Mouse (Mus musculus): ENCODE data around the gene Rangap1. TPM values are rescaled to one million over a fixed set of nuclear protein-coding genes. Genes with fewer than 3 reads are reported as not detected.
A peak's percentile ranks its signal among the peaks of the same experiment; 100 is the strongest.

Rangap1 gene
- polyA plus RNA-seq, 1 experiment from 2014 or later: 73.7 TPM

DNA sequence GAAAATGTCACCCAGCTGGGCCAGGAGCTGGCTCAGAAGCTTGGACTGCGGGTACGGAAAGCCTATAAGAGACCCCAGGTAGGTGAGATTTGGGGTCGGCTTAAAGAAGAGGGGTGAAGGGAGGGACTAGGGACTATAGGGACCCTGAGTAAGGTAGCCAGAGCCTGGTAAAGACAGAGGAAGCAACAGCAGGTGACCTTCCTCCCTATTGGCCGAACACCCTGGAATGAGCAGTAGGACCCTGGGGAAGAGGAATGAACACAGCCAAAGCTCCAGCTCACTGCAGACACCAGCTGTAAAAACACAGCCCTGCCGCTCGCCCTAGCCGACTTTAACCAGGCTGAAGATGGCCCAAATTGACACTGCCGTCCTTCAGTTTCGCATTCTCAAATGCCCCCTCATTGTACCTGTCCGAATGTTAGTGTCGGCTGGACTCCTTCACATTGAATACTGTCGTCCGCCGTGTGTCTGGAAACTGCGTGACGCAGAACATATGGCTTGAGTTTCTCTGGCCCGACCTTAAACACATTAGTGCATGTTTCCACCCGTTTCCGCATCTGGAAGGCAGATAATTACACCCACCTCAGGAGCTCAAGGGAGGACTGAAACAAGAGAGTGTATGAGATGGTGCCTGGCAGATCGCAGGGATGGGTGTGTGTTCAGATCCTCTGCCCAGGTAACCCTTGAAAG, 27.2 kb upstream of the Rangap1 start:
- peak overlapping the region; percentile 70 for H3K27ac ChIP-seq (replicated peaks; ENCODE audit: low read depth, low read length)
- H3K4me2 ChIP-seq (ENCODE audit: low read depth, low read length): no peak overlapping the region
- WGBS: 36% methylated on average over 20 of the region's 20 CpGs
- H3K27me3 ChIP-seq (replicated peaks; ENCODE audit: control insufficient read depth, insufficient read depth, low read length): no peaks in the 10 kb centered on the region
- peaks cover 86% of the 10 kb centered on the region for H3K36me3 ChIP-seq (ENCODE audit: control insufficient read depth, insufficient read depth, low read length)
- peaks cover 4% of the 10 kb centered on the region; the same call in 1 of the 2 replicates for H3K4me1 ChIP-seq (ENCODE audit: control insufficient read depth, insufficient read depth, low read length)
- ATAC-seq (ENCODE audit: low read depth) (no peak), DNase-seq (ENCODE audit: low spot score) (peak; percentile 59)
- 0 out of 2 replicates have a peak overlapping the region, but pooled peaks have one; percentile 30 for H3K9ac ChIP-seq (ENCODE audit: low read depth, low read length)
- no peaks in the 10 kb centered on the region for H3K9me3 ChIP-seq (ENCODE audit: control insufficient read depth, low read length)
- no peak overlapping the region for H3K4me3 ChIP-seq (ENCODE audit: low read depth, low read length)

DNA sequence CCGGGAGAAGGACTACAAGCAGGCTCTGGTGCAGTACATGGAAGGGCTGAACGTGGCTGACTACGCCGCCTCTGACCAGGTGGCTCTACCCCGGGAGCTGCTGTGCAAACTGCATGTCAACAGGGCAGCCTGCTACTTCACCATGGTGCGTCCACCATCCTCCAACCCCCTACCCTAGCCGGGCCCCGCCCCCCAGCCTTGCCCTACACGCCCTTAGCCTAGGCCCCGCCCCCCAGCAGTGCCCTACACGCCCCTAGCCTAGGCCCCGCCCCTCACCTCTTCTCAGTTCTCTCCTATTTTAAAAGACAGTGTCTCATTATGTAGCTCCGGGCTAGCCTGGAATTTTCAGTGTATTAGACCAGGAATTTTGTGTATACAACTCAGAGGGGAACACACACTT, 23.7 kb upstream of the Rangap1 start:
- Histone ChIP-seq H3K4me1 (ENCODE audit: control insufficient read depth, insufficient read depth, low read length) (peaks cover 4% of the 10 kb centered on the region; the same call in 1 of the 2 replicates), H3K9ac (ENCODE audit: low read depth, low read length) (no peak overlapping the region), H3K9me3 (ENCODE audit: control insufficient read depth, low read length) (no peaks in the 10 kb centered on the region), H3K4me2 (ENCODE audit: low read depth, low read length) (no peak overlapping the region), H3K27ac (replicated peaks; ENCODE audit: low read depth, low read length) (no peak overlapping the region), H3K27me3 (replicated peaks; ENCODE audit: control insufficient read depth, insufficient read depth, low read length) (no peaks in the 10 kb centered on the region), H3K36me3 (ENCODE audit: control insufficient read depth, insufficient read depth, low read length) (peaks cover 51% of the 10 kb centered on the region), H3K4me3 (ENCODE audit: low read depth, low read length) (no peak overlapping the region)
- DNase-seq (ENCODE audit: low spot score) (no peak), ATAC-seq (ENCODE audit: low read depth) (no peak)
- WGBS: 55% methylated on average over 11 of the region's 13 CpGs

DNA sequence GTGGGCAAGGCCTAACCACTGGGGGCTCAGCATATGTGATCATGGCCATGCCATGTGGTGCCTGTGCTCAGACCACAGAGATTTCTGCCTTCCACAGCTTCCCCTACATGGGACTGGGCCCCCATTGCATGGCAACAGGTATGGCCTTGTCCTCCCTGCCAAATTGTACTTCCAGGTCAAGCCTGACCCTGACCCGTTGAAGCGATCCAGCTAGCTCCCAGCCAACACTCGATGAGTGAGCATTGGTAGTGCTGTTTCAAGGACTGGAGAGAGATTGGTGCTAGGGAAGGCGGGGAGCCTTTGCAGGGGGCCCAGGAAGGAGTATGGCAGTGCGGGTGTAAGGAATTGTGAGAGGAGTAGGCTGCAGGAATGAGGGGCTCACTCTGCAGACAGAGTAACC, 21.1 kb upstream of the Rangap1 start:
- H3K27ac ChIP-seq (replicated peaks; ENCODE audit: low read depth, low read length): no peak overlapping the region
- DNase-seq (ENCODE audit: low spot score): no peak
- no peaks in the 10 kb centered on the region for H3K4me1 ChIP-seq (ENCODE audit: control insufficient read depth, insufficient read depth, low read length)
- no peak overlapping the region for H3K4me2 ChIP-seq (ENCODE audit: low read depth, low read length)
- WGBS: 84% methylated on average over 5 of the region's 5 CpGs
- peaks cover 32% of the 10 kb centered on the region for H3K36me3 ChIP-seq (ENCODE audit: control insufficient read depth, insufficient read depth, low read length)
- ATAC-seq (ENCODE audit: low read depth): no peak
- H3K9ac ChIP-seq (ENCODE audit: low read depth, low read length): no peak overlapping the region
- no peaks in the 10 kb centered on the region for H3K9me3 ChIP-seq (ENCODE audit: control insufficient read depth, low read length)
- no peaks in the 10 kb centered on the region for H3K27me3 ChIP-seq (replicated peaks; ENCODE audit: control insufficient read depth, insufficient read depth, low read length)
- no peak overlapping the region for H3K4me3 ChIP-seq (ENCODE audit: low read depth, low read length)

DNA sequence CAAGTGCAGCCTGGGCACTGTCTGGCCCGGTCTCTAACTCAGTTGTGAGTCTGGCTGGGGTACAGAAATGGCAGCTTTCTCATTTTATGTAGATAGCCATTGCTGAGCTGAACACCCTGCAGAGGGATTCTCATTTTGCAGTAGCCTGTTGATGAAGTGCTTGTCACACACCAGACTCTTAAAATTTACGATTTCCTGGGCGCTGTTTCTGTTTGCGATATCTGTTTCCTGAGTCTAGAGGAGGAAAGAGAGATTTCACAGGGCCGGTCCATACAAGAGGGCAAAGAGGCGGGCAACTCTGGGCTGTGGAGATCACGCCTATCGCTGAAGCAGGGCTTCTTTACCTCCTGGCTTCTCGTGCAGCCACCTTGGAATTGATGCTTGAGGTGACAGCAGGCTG, 20.3 kb upstream of the Rangap1 start:
- H3K27ac ChIP-seq (replicated peaks; ENCODE audit: low read depth, low read length): no peak overlapping the region
- no peak for DNase-seq (ENCODE audit: low spot score)
- H3K9ac ChIP-seq (ENCODE audit: low read depth, low read length): no peak overlapping the region
- 91% methylated on average over 9 of the region's 9 CpGs for WGBS
- H3K27me3 ChIP-seq (replicated peaks; ENCODE audit: control insufficient read depth, insufficient read depth, low read length): no peaks in the 10 kb centered on the region
- no peak for ATAC-seq (ENCODE audit: low read depth)
- no peak overlapping the region for H3K4me3 ChIP-seq (ENCODE audit: low read depth, low read length)
- peaks cover 29% of the 10 kb centered on the region for H3K36me3 ChIP-seq (ENCODE audit: control insufficient read depth, insufficient read depth, low read length)
- no peak overlapping the region for H3K4me2 ChIP-seq (ENCODE audit: low read depth, low read length)
- H3K4me1 ChIP-seq (ENCODE audit: control insufficient read depth, insufficient read depth, low read length): no peaks in the 10 kb centered on the region
- no peaks in the 10 kb centered on the region for H3K9me3 ChIP-seq (ENCODE audit: control insufficient read depth, low read length)

DNA sequence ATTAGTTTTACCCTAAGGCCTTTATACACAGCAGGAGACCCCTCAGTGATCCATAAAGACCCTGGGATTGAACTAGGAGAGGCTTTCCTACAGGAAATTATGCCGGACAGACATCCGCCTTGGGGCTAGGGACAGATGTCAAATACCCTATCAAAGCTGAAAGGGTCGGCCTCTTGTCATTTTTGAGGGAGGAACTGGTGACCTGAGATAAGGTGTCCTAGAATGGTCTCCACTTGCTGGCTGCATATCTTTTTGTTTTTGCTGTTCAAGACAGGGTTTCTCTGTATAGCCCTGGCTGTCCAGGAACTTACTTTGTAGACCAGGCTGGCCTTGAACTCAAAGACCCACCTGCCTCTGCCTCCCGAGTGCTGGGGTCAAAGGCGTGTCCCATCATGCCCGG, 19.2 kb upstream of the Rangap1 start:
- 90% methylated on average over 6 of the region's 6 CpGs for WGBS
- Histone ChIP-seq H3K27ac (replicated peaks; ENCODE audit: low read depth, low read length) (no peak overlapping the region), H3K9me3 (ENCODE audit: control insufficient read depth, low read length) (no peaks in the 10 kb centered on the region), H3K9ac (ENCODE audit: low read depth, low read length) (no peak overlapping the region), H3K4me1 (ENCODE audit: control insufficient read depth, insufficient read depth, low read length) (no peaks in the 10 kb centered on the region), H3K4me3 (ENCODE audit: low read depth, low read length) (no peak overlapping the region), H3K4me2 (ENCODE audit: low read depth, low read length) (no peak overlapping the region), H3K27me3 (replicated peaks; ENCODE audit: control insufficient read depth, insufficient read depth, low read length) (no peaks in the 10 kb centered on the region), H3K36me3 (ENCODE audit: control insufficient read depth, insufficient read depth, low read length) (peaks cover 20% of the 10 kb centered on the region)
- ATAC-seq (ENCODE audit: low read depth): no peak
- DNase-seq (ENCODE audit: low spot score): no peak

DNA sequence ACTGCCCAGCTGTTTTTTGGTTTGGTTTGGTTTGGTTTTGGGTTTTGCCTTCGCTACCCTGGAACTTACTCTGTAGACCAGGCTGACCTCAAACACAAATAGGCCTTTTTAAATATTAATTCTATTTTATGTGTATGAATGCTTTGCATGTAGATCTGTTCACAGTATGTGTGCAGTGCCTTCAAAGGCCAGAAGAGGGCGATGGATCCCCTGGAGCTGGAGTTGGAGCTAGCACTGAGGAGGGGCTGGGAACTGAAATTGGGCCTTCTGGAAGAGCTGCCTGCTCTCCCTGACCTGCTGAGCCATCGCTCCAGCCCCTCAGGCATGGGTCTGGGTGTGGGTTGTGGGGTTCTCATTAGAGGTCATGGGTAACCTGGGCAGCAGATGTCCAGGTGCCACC, 16.6 kb upstream of the Rangap1 start:
- no peak for ATAC-seq (ENCODE audit: low read depth)
- Histone ChIP-seq H3K9ac (ENCODE audit: low read depth, low read length) (no peak overlapping the region), H3K36me3 (ENCODE audit: control insufficient read depth, insufficient read depth, low read length) (peaks cover 6% of the 10 kb centered on the region; the same call in 1 of the 2 replicates), H3K9me3 (ENCODE audit: control insufficient read depth, low read length) (no peaks in the 10 kb centered on the region), H3K27me3 (replicated peaks; ENCODE audit: control insufficient read depth, insufficient read depth, low read length) (no peaks in the 10 kb centered on the region), H3K4me2 (ENCODE audit: low read depth, low read length) (no peak overlapping the region), H3K4me1 (ENCODE audit: control insufficient read depth, insufficient read depth, low read length) (no peaks in the 10 kb centered on the region), H3K4me3 (ENCODE audit: low read depth, low read length) (no peak overlapping the region), H3K27ac (replicated peaks; ENCODE audit: low read depth, low read length) (no peak overlapping the region)
- 86% methylated on average over 3 of the region's 3 CpGs for WGBS
- DNase-seq (ENCODE audit: low spot score): no peak

DNA sequence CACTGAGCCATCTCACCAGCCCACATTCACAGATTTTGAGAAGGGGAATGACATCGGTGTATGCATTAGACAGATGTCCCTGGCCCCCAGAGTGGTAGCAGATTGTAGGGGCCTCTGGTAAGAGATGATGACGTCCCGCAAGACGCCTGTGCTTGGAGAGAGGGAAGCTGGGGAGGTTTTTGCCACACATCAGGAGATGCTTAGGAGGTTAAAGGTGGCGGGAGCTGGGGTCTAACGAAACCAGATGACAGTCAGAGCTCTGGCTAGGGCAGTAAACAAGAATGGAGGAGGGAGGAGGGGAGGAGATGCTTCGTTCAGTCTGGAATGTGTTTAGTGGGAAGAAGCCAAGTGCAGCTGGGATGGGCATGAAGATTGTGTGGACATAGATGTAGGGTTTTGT, 16.1 kb upstream of the Rangap1 start:
- no peak for ATAC-seq (ENCODE audit: low read depth)
- H3K9me3 ChIP-seq (ENCODE audit: control insufficient read depth, low read length): no peaks in the 10 kb centered on the region
- no peak overlapping the region for H3K27ac ChIP-seq (replicated peaks; ENCODE audit: low read depth, low read length)
- H3K9ac ChIP-seq (ENCODE audit: low read depth, low read length): no peak overlapping the region
- H3K4me3 ChIP-seq (ENCODE audit: low read depth, low read length): no peak overlapping the region
- H3K4me1 ChIP-seq (ENCODE audit: control insufficient read depth, insufficient read depth, low read length): no peaks in the 10 kb centered on the region
- peak; percentile 8 for DNase-seq (ENCODE audit: low spot score)
- H3K27me3 ChIP-seq (replicated peaks; ENCODE audit: control insufficient read depth, insufficient read depth, low read length): no peaks in the 10 kb centered on the region
- WGBS: 51% methylated on average over 7 of the region's 7 CpGs
- peaks cover 6% of the 10 kb centered on the region; the same call in 1 of the 2 replicates for H3K36me3 ChIP-seq (ENCODE audit: control insufficient read depth, insufficient read depth, low read length)
- H3K4me2 ChIP-seq (ENCODE audit: low read depth, low read length): no peak overlapping the region

DNA sequence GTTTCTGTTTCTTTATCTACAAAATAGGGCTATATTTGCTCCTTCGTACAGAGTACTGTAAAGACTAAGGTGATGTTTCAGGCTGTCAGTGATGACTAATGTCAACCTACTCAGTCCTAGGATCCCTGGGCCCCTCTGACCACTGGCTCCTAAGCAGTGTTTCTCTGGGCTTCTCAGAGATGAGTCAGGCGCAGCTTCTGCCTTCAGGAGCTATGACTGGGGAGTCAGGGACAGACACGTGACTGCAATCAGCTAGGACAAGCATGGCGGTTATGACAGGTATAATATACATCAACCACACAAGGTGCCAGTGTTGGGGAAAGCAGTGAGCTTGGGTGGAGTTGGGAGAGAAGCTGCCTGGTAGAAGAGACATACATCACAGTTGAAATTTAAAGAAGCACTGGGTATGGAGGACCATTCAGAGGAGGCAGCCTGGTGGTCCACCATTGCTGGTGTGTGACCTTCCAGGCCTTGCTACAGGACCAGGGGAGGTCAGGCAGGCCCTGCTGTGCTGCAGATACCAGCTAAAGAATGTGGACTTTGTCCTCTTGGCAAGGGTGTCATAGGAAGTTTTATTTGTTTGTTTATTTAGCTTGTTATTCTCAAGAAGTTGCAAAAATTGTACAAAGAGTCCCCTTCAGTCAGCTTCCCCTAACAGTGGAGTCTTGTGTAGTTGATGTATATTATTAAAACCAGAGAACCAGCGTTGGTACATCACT, 15.2 kb upstream of the Rangap1 start:
- H3K36me3 ChIP-seq (ENCODE audit: control insufficient read depth, insufficient read depth, low read length): peaks cover 6% of the 10 kb centered on the region; the same call in 1 of the 2 replicates
- no peak overlapping the region for H3K4me2 ChIP-seq (ENCODE audit: low read depth, low read length)
- H3K4me1 ChIP-seq (ENCODE audit: control insufficient read depth, insufficient read depth, low read length): no peaks in the 10 kb centered on the region
- DNase-seq (ENCODE audit: low spot score): no peak
- H3K9me3 ChIP-seq (ENCODE audit: control insufficient read depth, low read length): no peaks in the 10 kb centered on the region
- H3K27ac ChIP-seq (replicated peaks; ENCODE audit: low read depth, low read length): no peak overlapping the region
- ATAC-seq (ENCODE audit: low read depth): no peak
- no peak overlapping the region for H3K4me3 ChIP-seq (ENCODE audit: low read depth, low read length)
- no peak overlapping the region for H3K9ac ChIP-seq (ENCODE audit: low read depth, low read length)
- no peaks in the 10 kb centered on the region for H3K27me3 ChIP-seq (replicated peaks; ENCODE audit: control insufficient read depth, insufficient read depth, low read length)
- 83% methylated on average over 5 of the region's 5 CpGs for WGBS
